Mouse (Mus musculus) activated CD4-positive, CD25-positive, alpha-beta regulatory T cell, adult 4 months (primary cell): Measurements from ENCODE around the gene Gjb2. TPM values are rescaled to one million over a fixed set of nuclear protein-coding genes. Genes with fewer than 3 reads are reported as not detected.
"Not testable (repeated sequence)": the region's sequence is repeated elsewhere in the genome, so short reads cannot be mapped to it uniquely, and the experiment has no call there.

Experiments
- ATAC-seq: one replicate; pipeline ENCODE4 v1.8.0; 2017
- polyA plus RNA-seq, 2 experiments: library from polyadenylated mRNA; unstranded; fragments of 100-300 nt; shearing (Covaris generic); gene quantifications; one replicate each; pipeline ENCODE4 v1.2.1; 2017

Gene Gjb2
- polyA plus RNA-seq, 2 experiments from 2014 or later = 2.4 to 5.9 TPM

DNA sequence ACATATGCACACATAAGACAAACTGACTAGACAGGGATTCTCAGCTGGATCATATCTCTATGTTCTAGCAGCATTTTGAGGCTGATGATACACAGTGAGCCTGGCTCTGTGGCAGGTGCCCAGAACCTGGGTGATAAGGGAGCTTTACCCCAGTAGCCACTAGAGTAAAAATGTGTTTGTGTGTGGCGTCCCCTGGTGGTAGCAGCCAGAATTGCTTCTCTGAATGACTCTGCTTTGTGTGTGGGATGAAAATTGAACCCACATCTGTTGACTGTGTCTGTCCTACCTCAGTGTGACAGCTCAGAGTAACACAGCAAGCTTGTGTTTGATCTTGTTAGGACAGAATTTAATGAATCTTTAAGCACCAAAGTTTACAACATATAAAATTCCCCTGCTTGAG is 44.5 kb downstream of the Gjb2 start:
- not testable (repeated sequence) for ATAC-seq

DNA sequence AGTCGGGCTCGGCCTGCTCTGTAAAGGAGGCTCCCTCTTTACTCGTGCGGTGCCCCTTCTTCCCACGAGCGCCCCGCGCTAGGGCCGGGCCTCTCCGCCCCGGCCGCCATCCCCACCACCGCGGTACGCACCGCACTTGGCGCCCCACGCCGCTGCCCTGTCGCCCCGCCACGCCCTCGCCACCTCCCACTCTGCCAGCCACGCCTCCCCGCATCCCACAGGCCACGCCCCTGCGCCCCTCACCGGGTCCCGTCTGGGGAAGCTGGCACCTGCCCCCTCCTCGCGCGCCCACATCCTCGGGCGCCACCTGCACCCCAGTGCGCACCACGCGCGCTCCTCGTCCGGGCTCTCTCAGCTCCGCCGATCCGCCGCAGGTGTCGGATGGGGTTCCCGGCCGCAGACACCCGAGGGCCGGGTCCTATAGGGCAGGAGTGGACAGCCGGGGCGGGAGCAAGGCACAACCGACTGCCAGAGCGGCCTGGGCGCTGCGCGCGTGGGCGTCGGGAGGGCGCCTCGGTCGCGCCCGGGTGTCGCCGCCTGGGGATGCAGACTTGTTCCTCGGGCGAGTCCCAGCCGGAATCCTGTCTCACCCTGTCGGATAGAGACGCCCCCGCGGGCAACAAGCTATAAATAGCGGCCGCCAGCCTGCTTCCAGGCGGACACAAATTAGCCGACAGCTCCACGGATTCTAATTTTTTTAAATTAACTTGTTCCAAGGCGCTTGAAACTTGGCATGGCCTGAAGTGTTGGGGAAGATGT is 46.8 kb downstream of the Gjb2 start, which contains the start of gene Gja3:
Gja3 (minus strand) TSS at position 538 of the 759 bp plus-strand sequence.
- ATAC-seq = no peak

- ATAC-seq = no peak
Measured at GRCm38 (mm10) chr14:57057204-57057562, 47.3 kb downstream of the Gjb2 start.

DNA sequence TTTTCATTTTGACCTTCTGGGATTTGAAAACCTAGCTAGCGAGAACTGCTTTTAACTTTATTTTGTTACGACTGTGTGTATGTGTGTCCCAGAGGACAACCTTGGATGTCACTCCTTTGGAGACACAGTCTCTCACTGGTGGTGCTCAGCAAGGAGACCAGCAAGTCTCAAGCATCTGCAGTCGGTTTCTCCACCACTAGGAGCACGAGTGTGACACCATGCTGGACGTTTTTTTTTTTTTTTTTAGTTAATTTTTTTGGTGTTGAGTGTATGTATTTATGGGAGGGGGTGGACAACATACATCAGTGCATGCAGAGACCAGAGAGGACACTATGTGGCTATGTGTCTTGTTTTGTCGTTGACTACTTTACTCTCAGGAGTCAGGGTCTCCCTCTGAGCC is 51.8 kb downstream of the Gjb2 start:
- no peak for ATAC-seq

Other genes starting within 250 kb of the Gjb2 start
- gene Zmym2, start 218.0 kb downstream of the Gjb2 start, polyA plus RNA-seq = 10 to 100 TPM; 37.8 to 48.3 TPM
- gene Gja3, start 46.6 kb downstream of the Gjb2 start, polyA plus RNA-seq = not detected
- not detected for gene Gm4491, start 11.2 kb upstream of the Gjb2 start, polyA plus RNA-seq
- gene Gjb6, start 28.9 kb upstream of the Gjb2 start, polyA plus RNA-seq = not detected